Mouse (Mus musculus) MEL (cell line): Measurements from ENCODE around the gene Chd9. TPM values are rescaled to one million over a fixed set of nuclear protein-coding genes. Genes with fewer than 3 reads are reported as not detected.

ENCODE experiments used
- DNase-seq: peaks from one replicate; pipeline ENCODE4 v3.0.0; 2011; ENCODE audit warnings: low read depth, low spot score
- H3K27ac ChIP-seq: 2 replicates; pipeline ENCODE4 v1.5.1; 2012; ENCODE audit warnings: low read depth, mild to moderate bottlenecking, control low read depth, low read length, moderate library complexity; ENCODE audit not compliant: control insufficient read depth
- H3K27me3 ChIP-seq, 2 experiments: fragments of 150-350 bp in 1 of 2; sonication (generic) in 1 of 2; 2 replicates each; pipeline ENCODE4 v1.6.1; 2012; ENCODE audit warnings: low read length in 2 of 2, mild to moderate bottlenecking in 2 of 2, improper control_type of control experiment in 1 of 2, moderate library complexity in 1 of 2; ENCODE audit not compliant: insufficient read depth in 2 of 2, control insufficient read depth in 1 of 2
- H3K36me3 ChIP-seq, 2 experiments: 2 replicates each; pipeline ENCODE4 v1.6.1; 2012 to 2014; ENCODE audit warnings: low read length in 2 of 2, improper control_type of control experiment in 1 of 2, inconsistent platforms in 1 of 2, mild to moderate bottlenecking in 1 of 2; ENCODE audit not compliant: insufficient read depth in 2 of 2, control insufficient read depth in 1 of 2
- H3K4me1 ChIP-seq, 2 experiments: fragments of 150-350 bp in 1 of 2; sonication (generic) in 1 of 2; 2 replicates each; pipeline ENCODE4 v1.6.1; 2012; ENCODE audit warnings: low read length in 2 of 2, improper control_type of control experiment in 1 of 2, mild to moderate bottlenecking in 1 of 2; ENCODE audit not compliant: insufficient read depth in 2 of 2, control insufficient read depth in 1 of 2
- H3K4me3 ChIP-seq, 2 experiments: fragments of 150-350 bp in 1 of 2; sonication (generic) in 1 of 2; 2 replicates each; pipeline ENCODE4 v1.5.1; 2012; ENCODE audit warnings: low read depth in 2 of 2, low read length in 2 of 2, mild to moderate bottlenecking in 2 of 2, moderate library complexity in 2 of 2, control low read depth in 1 of 2, improper control_type of control experiment in 1 of 2; ENCODE audit not compliant: control insufficient read depth in 1 of 2, insufficient read depth in 1 of 2
- H3K79me2 ChIP-seq: 2 replicates; pipeline ENCODE4 v1.6.1; 2012; ENCODE audit warnings: mild to moderate bottlenecking, low read length, moderate library complexity; ENCODE audit not compliant: control insufficient read depth, poor library complexity, insufficient read depth
- H3K9ac ChIP-seq: 2 replicates; pipeline ENCODE4 v1.6.1; 2012; ENCODE audit warnings: low read depth, mild to moderate bottlenecking, control low read depth, low read length, moderate library complexity; ENCODE audit not compliant: control insufficient read depth, poor library complexity, severe bottlenecking
- H3K9me3 ChIP-seq: fragments of 150-350 bp; sonication (generic); replicated peaks from 2 replicates; pipeline ENCODE4 v1.6.1; 2012; ENCODE audit warnings: mild to moderate bottlenecking, low read length, improper control_type of control experiment, moderate library complexity; ENCODE audit not compliant: insufficient read depth
- CHD1 ChIP-seq: IDR thresholded peaks from 2 replicates; pipeline ENCODE4 v1.6.1; 2012; ENCODE audit warnings: low read depth, mild to moderate bottlenecking, inconsistent platforms, low read length, improper control_type of control experiment
- ELF1 ChIP-seq: IDR thresholded peaks from 2 replicates; pipeline ENCODE4 v1.6.1; 2014; ENCODE audit warnings: low read depth, mild to moderate bottlenecking, inconsistent platforms, low read length, improper control_type of control experiment, moderate library complexity
- GATA1 ChIP-seq: IDR thresholded peaks from 2 replicates; pipeline ENCODE4 v1.6.1; 2011; ENCODE audit warnings: low read depth, low read length, improper control_type of control experiment
- KAT2A ChIP-seq: conservative IDR thresholded peaks from 2 replicates; pipeline ENCODE4 v1.6.1; 2012; ENCODE audit warnings: low read depth, low read length, improper control_type of control experiment, inconsistent platforms
- MAZ ChIP-seq: IDR thresholded peaks from 2 replicates; pipeline ENCODE4 v1.6.1; 2012; ENCODE audit warnings: low read depth, mild to moderate bottlenecking, inconsistent platforms, low read length, improper control_type of control experiment
- POLR2AphosphoS2 ChIP-seq: IDR thresholded peaks from 2 replicates; pipeline ENCODE4 v1.6.1; 2011; ENCODE audit warnings: low read length, improper control_type of control experiment
- RAD21 ChIP-seq: IDR thresholded peaks from 2 replicates; pipeline ENCODE4 v1.6.1; 2011; ENCODE audit warnings: mild to moderate bottlenecking, low read depth, low read length, improper control_type of control experiment
- RCOR1 ChIP-seq: IDR thresholded peaks from 2 replicates; pipeline ENCODE4 v1.6.1; 2012; ENCODE audit warnings: low read depth, mild to moderate bottlenecking, inconsistent platforms, low read length, improper control_type of control experiment
- SMC3 ChIP-seq: IDR thresholded peaks from 2 replicates; pipeline ENCODE4 v1.6.1; 2011; ENCODE audit warnings: low read depth, low read length, improper control_type of control experiment
- TBP ChIP-seq: IDR thresholded peaks from 2 replicates; pipeline ENCODE4 v1.8.0; 2011; ENCODE audit warnings: low read depth, low read length, improper control_type of control experiment
- UBTF ChIP-seq: IDR thresholded peaks from 2 replicates; pipeline ENCODE4 v1.6.1; 2012; ENCODE audit warnings: low read depth, mild to moderate bottlenecking, inconsistent platforms, low read length, improper control_type of control experiment, moderate library complexity, borderline replicate concordance; ENCODE audit not compliant: insufficient read depth
- USF1 ChIP-seq: IDR thresholded peaks from 2 replicates; pipeline ENCODE4 v1.6.1; 2014; ENCODE audit warnings: low read depth, mild to moderate bottlenecking, inconsistent platforms, low read length, improper control_type of control experiment, moderate library complexity
- USF2 ChIP-seq, 2 experiments: IDR thresholded peaks; 2 replicates each; pipeline ENCODE4 v1.6.1; 2011 to 2012; ENCODE audit warnings: improper control_type of control experiment in 2 of 2, low read length in 2 of 2, borderline replicate concordance in 1 of 2, inconsistent platforms in 1 of 2, low read depth in 1 of 2, mild to moderate bottlenecking in 1 of 2; ENCODE audit not compliant: insufficient read depth in 1 of 2
- ZMIZ1 ChIP-seq: IDR thresholded peaks from 2 replicates; pipeline ENCODE4 v1.6.1; 2012; ENCODE audit warnings: low read depth, mild to moderate bottlenecking, inconsistent platforms, low read length, improper control_type of control experiment, moderate library complexity
- polyA plus RNA-seq, 2 experiments: library from polyadenylated mRNA; stranded (reverse) in 1 of 2; unstranded in 1 of 2; fragments of >175 nt in 1 of 2; fragments of >200 nt in 1 of 2; gene quantifications; 2 replicates each; pipeline versions ENCODE4 v1.2.1 to v1.2.4; 2012; ENCODE audit warnings: low replicate concordance in 2 of 2, low read depth in 1 of 2; ENCODE audit not compliant: insufficient read length in 2 of 2, insufficient read depth in 1 of 2, missing spikeins in 1 of 2
- total RNA-seq: library from RNA; depleted of rRNA; stranded (reverse); fragments of 300-350 nt; gene quantifications from 2 replicates; pipeline ENCODE4 v1.2.3, GENCODE M21; 2012

Gene Chd9
- total and polyA plus RNA-seq, 3 experiments = 5.9 to 87.4 (median 40.3) TPM

DNA sequence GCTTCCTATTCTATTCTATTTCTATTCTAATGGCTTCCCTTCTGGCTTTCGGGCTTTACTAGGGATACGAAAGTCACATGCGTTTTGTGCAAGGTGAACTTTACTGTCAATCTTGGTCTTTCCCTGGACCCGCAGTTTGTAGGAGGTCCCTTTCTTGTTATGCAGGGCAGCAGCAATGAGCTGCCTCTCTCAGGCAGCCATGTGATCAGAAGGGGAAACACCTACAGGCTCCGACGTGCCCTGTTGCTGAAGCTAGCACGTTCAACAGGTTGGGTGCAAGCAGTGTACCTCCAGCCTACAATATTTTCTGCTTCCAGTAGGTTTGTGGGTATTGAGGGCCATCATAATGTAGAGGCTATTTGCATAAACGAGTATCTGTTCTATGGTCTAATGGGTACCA, 2.8 kb downstream of the Chd9 start:
- Histone ChIP-seq H3K9ac (no peak overlapping the region), H3K79me2 (no peaks in the 10 kb centered on the region; the same call in 1 of the 2 replicates), H3K36me3 (peaks cover 0 to 5% of the 10 kb centered on the region in 2 experiments; a peak in 2 of 4 replicates), H3K4me3 (no peak overlapping the region), H3K4me1 (peaks cover 0 to 8% of the 10 kb centered on the region in 2 experiments; a peak in 1 of 4 replicates), H3K27ac (no peak overlapping the region), H3K9me3 (no peaks in the 10 kb centered on the region), H3K27me3 (no peaks in the 10 kb centered on the region)
- DNase-seq = no peak
- TF ChIP-seq ZMIZ1 (no peak), TBP (0 out of 2 replicates have a peak, but pooled peaks have one; percentile 19)

DNA sequence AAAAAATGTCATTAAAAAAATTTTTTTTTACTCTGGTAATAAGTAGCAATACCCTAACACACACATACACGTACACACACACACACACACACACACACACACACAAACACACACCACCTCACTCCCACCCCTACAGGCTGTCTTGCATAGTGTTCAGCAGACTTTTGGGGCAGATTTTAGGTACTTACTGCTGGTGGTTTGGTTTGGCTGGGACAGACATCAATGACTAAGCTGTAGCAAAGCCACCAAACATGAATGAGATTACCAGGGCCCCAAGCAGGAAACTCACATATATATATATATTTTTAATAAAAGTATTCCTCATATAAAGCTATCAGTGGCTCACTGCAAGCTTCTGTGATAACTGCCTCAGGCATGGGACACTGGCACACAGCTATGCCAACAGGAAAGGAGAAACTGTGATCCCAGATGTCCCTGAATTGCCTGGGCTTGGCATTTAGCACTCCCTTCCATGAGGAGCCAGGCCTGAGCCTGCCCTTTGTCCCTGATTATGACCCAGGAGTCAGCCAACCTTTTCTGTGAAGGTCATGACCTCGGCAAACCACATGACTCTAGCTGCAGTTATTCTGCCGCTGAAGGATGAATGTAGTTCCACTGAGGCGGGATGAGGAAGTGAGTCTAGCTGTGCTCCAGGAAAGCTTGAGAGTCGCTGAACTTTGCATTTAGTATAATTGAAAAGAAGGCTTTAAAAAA, 4.6 kb downstream of the Chd9 start:
- no peaks in the 10 kb centered on the region for H3K27me3 ChIP-seq
- no peaks in the 10 kb centered on the region for H3K9me3 ChIP-seq
- H3K36me3 ChIP-seq = peaks cover 0 to 5% of the 10 kb centered on the region in 2 experiments; a peak in 2 of 4 replicates
- H3K4me3 ChIP-seq = no peak overlapping the region
- no peak for TF ChIP-seq TBP
- no peak for TF ChIP-seq GATA1
- TF ChIP-seq MAZ = no peak
- TF ChIP-seq KAT2A = no peak
- no peak for TF ChIP-seq POLR2AphosphoS2
- no peak for TF ChIP-seq RCOR1
- TF ChIP-seq USF2 (IDR thresholded peaks at IDR 0.05; ENCODE audit: borderline replicate concordance in 1 of 2, insufficient read depth in 1 of 2, low read depth in 1 of 2, low read length in 2 of 2) = no peak
- TF ChIP-seq UBTF = no peak
- no peak for TF ChIP-seq RAD21
- no peak for TF ChIP-seq ELF1
- no peak for TF ChIP-seq SMC3
- TF ChIP-seq CHD1 = no peak
- no peak for TF ChIP-seq USF1
- H3K79me2 ChIP-seq = no peaks in the 10 kb centered on the region; the same call in 1 of the 2 replicates
- DNase-seq = peak; percentile 28
- no peak overlapping the region for H3K27ac ChIP-seq
- no peak overlapping the region for H3K9ac ChIP-seq
- H3K4me1 ChIP-seq = peaks cover 0 to 8% of the 10 kb centered on the region in 2 experiments; a peak in 1 of 4 replicates
